Mouse (Mus musculus) cerebellum, adult 9-11 months (tissue): ENCODE measurements at regions not wholly inside any gene's neighbourhood (a gene's known extent, or its start where the extent isn't known, plus 50 kb on each side); places are given as distances from the start of the nearest gene placed in this dataset.
"Not testable (repeated sequence)": the region's sequence is repeated elsewhere in the genome, so short reads cannot be mapped to it uniquely, and the experiment has no call there.

ENCODE experiments used
- DNase-seq: peaks from one replicate; pipeline ENCODE4 v3.0.0; 2022

- DNase-seq: no peak
These were observed 1966.6 kb downstream of the 9330182O14Rik start for GRCm38 (mm10) chr15:42100730-42101129.

- DNase-seq: no peak
These were observed 1970.7 kb downstream of the 9330182O14Rik start for GRCm38 (mm10) chr15:42104816-42105215.

DNA sequence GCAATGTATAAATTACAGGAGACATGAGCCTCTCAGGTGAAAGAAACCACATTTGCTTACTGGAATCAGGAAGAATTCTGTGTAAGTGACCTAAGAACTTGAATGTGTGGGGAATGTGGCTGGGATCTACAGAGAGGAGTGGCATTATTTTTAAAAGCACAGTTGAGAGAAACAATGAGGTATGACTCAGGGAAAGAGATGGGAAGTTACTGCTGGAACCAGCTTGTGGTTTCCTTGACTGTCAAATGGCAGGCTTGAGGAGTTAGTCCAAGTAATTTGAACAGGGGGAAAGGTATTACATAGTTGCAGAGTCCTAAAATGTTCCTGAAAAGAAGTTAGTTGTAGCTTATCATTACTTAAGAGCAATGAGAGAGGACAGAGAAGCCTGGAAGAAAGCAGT is 1972.9 kb downstream of the 9330182O14Rik start:
- DNase-seq: no peak

- DNase-seq: no peak
These were observed 1977.6 kb downstream of the 9330182O14Rik start for GRCm38 (mm10) chr15:42111811-42112210.

DNA sequence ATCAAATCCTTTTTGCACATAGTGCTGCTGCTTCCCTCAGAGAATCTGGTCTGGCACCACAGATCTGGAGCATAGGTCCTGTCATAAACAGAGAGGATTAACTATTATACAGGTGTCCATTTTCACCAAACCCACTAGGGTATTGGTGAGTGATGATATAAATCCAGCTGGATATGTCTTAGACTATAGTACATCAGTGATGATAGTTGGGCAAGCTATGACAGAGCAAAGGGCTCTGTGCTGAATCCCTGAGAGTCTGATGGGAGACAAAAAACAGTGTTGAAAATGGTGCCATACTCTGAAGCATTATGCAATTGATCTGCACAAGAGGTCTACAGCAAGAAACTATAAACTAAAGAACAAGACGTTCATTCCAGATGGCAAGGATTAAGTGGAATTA is 1993.3 kb downstream of the 9330182O14Rik start:
- no peak for DNase-seq

DNA sequence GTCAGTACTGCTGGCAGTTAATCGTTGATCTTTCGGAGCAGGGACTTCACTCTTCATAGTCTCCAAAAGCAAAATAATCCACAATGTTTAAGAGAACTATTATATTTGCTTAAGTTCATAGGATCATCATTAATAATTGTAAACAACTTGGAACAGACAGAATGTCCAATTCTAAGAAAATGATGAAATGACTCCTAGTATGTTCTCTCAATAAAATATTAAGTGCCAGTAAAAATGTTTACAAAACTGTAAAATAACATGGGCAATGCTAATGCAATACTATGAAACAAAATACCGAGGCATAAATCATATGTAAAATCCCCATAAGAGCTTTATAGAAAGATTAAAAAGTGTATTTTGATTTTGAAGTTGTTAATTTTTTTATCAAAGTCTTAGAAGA is 1994.8 kb downstream of the 9330182O14Rik start:
- DNase-seq: no peak

GRCm38 (mm10) chr15:42166546-42166945 is 2032.4 kb downstream of the 9330182O14Rik start:
- no peak for DNase-seq

DNA sequence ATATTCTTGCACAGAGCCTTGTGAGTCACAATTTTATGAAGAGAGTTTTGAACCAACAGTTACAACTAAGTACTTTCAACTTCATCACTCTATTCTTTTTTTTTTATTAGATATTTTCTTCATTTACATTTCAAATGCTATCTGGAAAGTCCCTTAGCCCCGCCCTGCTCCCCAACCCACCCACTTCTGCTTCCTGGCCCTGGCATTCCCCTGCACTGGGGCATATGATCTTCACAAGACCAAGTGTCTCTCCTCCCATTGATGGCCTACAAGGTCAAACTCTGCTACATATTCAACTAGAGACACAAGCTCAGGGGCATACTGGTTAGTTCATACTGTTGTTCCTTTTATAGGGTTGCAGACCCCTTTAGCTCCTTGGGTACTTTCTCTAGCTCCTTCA is 2043.6 kb downstream of the 9330182O14Rik start:
- not testable (repeated sequence) for DNase-seq

DNA sequence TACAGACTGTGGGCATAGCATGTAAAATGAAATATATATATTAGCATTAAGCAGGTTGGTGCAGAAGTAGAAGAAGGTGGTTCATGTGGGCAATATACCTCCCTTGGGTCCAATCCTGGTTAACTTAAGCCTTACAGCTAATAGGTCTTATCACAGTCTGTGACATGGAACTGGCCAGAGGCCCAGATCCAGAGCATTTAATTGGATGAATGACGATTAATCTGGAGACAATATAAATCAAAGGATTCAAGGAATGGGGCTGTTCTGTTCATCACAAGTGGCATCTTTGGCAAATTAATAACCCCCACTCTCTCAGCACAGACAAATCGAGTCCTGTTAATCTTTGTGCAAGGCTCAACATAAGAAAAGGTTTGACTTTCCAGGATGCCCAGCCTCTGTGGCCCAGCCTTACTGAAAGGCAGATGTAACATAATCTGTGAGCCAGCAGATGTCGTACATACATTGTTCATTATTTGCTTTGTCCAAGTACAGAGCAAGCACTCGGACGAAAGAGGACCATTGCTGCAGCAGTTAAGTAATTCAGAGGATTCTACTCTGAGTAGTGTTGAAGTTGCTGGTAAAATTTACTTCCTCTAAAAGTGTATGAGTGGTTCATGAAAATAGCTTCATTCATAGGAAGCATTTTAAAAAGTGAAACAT is 2073.2 kb downstream of the 9330182O14Rik start:
- no peak for DNase-seq

GRCm38 (mm10) chr15:42219496-42219895 is 2085.3 kb downstream of the 9330182O14Rik start:
- no peak for DNase-seq

DNA sequence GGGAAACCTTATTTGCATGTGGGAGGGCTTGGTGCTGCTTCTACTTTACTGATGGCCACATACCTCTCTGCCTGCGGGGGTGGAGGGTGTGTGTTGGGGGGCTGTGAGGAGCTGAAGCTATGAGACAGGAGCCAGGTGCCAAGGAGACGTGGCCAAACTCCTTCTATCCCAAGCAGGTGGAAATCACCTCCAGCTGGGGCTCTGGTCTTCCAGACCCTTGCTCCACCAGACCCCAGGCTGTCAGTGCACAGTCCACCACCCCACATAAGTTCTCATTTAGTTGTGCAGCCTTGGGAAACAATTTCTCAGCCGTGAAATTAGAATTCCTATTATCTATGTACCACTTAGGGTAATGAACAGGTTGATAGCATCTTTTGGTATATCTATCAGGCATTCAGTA is 2085.8 kb downstream of the 9330182O14Rik start:
- DNase-seq: no peak

DNA sequence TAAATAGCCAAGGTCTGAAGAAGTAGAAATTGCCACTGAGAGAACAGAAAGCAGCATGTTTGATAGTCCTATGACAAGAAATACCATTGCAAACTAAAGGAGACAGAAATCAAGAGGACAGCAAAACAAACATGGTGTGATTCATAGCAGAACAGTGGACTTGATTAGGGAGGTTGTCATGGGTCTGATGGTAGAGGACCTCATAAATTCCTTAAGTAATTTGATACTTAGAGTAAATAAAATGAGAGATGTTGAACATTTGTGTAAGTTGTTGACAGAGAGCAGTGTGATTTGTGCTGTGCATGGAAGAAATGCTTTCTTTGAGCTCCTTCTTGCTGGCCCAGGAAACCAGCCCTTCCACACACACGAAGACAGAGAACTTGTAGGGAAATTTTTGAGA is 2090.8 kb downstream of the 9330182O14Rik start:
- DNase-seq: no peak

DNA sequence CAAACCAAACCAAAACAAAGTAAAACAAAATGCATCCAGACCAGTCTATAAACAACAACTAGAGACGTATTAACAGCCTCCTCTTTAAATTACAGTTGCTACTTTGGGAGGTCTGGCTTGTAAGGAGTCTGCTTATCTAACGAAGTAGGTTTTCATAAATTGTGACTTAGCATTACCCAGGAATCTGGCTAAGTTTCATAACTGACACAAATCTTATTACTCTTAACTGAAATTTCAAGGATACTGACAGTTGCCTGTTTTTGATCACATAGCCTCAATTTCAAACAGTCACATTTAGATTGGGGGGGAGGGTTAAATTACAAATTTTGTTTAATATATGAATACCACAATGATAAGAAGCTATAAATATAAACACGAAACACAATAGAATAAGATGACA is 2097.5 kb downstream of the 9330182O14Rik start:
- DNase-seq: no peak

DNA sequence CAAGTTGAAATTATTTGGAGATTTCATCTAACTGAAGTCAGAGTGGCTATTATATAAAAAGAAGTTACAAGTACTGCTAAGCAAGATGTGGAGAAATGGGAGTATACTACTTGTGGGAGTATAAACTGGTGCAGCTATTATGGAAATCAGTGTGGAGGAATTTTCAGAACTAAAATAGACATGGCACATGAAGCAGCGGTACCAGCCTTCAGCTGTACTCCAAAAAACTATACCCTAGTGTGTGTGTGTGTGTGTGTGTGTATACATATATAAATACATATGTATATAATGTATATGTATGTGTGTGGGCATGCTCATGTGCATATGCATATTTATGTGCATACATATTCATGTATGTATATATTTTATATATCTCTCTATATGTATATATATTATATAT is 2112.6 kb downstream of the 9330182O14Rik start:
- no peak for DNase-seq

DNA sequence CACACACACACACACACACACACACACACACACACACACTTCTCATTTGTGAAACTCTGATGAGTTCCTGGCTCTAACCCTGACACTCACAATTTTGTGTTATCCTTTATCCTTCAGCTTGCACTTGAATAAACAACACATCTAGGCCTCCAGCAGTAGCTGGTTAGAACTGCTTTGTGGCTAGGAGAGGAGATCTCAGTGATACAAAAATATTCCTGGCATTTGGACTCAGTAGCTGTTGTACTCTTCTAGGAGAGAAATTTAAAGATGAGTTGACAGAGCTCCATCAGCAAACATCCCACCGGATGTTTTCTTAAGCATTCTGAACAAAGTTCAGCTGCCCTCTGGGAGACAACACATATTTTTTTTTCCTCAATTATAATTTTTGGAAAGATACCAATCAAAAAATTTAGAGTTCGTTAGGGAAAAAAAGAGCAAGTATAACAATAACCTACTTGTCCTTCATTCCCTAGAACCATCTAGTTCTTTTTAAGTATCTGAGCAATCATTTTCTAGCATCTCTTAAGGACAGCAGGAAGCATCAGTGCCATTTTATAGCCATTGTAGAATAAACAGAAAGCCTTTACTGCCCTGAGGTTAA is 2118.7 kb downstream of the 9330182O14Rik start:
- no peak for DNase-seq

DNA sequence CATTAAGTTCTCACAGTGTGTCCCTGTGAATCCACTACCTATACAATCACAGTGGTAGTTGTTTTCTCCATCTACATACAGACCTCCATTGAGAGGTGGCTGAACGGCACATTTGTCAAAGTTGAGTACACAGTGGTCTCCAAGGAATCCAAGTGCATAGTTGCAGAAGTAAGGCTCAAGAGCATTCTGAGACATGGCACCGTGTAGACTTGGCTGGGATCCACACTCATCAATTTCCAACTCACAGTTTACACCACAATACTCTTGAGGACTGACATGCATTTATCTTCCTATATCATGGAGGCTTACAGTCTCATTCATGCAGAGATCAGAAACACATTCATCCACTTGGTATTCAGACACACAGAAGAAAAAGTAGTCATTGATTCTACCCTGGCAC is 2122.2 kb downstream of the 9330182O14Rik start:
- no peak for DNase-seq

GRCm38 (mm10) chr15:42275117-42275516 is 2141.0 kb downstream of the 9330182O14Rik start:
- DNase-seq: no peak

DNA sequence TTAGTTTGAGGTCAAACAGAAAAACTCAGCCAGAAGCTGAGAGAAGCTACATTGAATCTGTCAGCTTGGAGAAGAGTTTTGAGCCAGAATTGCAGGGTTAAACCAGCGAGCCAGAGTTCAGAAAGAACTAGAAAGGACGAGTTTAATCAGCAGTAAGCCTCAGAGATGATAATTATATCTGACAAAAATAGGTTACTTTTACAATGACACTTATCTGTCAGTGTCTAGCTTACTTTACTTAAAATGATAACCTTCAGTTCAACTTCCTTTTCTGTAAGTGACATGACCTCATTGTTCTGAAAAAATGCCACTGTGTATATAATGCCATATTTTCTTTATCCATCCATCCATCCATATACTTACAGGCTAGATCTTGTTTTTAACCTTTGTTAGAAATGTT is 2143.1 kb downstream of the 9330182O14Rik start:
- no peak for DNase-seq

- DNase-seq: no peak
These were observed 2146.6 kb downstream of the 9330182O14Rik start for GRCm38 (mm10) chr15:42280810-42281209.

DNA sequence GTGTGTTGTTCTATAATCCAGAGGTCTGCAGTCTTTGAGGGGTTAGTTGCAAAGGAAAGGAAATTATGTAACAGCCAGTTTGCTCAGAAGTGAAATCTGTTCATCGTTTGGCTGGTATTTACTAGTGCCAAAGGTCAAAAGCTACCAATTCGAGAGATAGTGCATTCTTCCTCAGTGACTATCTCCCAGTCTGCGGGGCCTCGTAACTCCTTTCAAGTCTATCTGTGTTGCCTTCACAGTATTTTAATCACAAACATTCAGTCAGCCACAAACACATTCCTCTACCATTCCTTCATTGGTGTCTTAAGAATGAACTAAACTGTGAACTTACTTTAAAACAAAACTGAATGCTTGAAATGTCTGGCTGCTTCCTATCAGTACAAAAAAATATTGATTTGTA is 2162.2 kb downstream of the 9330182O14Rik start:
- DNase-seq: no peak

DNA sequence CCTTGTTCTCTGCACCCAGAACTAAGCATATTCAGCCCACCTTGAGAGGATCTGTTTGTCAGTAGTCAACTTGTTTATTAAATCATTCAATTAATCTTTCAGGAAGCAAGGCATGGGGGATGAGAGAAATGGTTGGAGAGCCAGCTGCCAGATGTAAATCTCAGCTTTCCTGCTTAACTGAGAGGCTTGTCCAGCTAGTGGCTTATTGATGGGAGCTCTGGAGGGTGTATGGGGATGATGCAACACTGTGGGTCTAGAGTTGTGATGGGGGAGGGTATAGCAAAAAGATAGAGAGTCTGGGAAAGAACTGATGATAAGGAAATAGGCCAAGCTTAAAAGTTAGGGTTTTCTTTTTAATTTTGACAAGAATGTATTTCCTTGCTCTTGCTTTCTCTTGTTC is 2163.3 kb downstream of the 9330182O14Rik start:
- no peak for DNase-seq

DNA sequence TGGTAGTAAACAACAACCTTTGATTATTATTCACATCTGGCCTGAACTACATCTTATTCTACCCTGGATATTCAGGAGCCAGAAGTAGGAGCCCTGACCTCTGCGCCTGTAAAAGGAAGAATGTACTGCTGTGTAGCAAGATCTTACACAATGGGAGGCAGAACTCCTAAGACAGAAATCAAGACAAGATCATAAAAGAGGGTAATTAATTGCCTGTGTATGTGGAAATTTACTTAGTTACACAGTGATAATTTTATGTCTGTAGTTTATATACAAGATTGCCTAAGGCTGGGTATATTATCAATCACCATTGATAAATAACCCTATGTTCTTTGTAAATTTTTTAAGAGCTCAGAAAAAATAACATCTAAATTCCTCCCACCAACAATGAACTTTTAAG is 2167.8 kb downstream of the 9330182O14Rik start:
- no peak for DNase-seq

DNA sequence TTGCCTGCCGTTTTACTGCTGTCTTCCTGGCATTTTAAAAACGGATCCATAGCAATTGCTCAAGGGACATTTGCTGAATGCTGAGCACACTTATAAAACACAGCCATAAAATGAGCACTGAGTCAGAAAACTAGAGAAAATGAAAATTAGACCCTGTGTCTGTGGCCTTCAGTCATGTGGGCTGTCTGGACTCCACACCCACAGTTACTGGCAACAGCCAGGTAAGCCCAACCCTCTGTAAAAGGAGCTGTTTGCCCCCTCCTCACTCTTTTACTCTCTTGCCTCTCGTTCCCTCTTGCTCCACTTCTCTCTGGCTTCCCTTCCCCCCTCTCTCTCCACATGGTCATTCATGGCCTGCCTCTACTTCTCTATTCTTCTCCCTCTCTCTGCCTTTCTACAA is 2169.9 kb downstream of the 9330182O14Rik start:
- DNase-seq: no peak

- DNase-seq: peak; percentile 86
These were observed 2175.4 kb downstream of the 9330182O14Rik start for GRCm38 (mm10) chr15:42309586-42309985.

GRCm38 (mm10) chr15:42311166-42311565 is 2177.0 kb downstream of the 9330182O14Rik start:
- DNase-seq: no peak
